Mouse (Mus musculus) telencephalon, adult 2 months (tissue): ENCODE measurements at regions not wholly inside any gene's neighbourhood (a gene's known extent, or its start where the extent isn't known, plus 50 kb on each side); places are given as distances from the start of the nearest gene placed in this dataset.

Source experiments
- DNase-seq: peaks from one replicate; pipeline ENCODE4 v3.0.0-alpha.2; 2011; ENCODE audit warnings: low read depth, low spot score

- DNase-seq: no peak
Observed at GRCm38 (mm10) chr8:41526283-41526682, 109.4 kb upstream of the Frg1 start.

DNA sequence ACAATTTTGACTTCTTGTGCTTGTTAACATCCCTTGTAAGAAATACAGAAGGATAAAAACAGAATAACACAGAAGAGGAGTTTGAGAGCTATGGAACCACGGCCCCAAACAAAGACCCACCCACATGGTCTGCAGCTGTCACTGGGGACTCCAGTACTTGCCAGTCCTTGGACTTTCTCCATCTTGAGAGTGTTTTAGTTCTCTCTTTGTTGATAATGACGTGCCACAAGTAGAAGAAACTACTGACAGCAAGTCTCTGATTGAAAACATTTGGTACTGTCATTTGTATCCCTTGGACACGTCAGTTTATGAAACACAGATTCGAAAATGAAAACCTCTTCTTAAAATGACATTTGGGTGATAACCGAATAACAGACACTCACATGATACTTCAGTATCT is 68.3 kb upstream of the Frg1 start:
- DNase-seq: no peak

- DNase-seq: no peak
Observed at GRCm38 (mm10) chr8:41483297-41483696, 66.4 kb upstream of the Frg1 start.

DNA sequence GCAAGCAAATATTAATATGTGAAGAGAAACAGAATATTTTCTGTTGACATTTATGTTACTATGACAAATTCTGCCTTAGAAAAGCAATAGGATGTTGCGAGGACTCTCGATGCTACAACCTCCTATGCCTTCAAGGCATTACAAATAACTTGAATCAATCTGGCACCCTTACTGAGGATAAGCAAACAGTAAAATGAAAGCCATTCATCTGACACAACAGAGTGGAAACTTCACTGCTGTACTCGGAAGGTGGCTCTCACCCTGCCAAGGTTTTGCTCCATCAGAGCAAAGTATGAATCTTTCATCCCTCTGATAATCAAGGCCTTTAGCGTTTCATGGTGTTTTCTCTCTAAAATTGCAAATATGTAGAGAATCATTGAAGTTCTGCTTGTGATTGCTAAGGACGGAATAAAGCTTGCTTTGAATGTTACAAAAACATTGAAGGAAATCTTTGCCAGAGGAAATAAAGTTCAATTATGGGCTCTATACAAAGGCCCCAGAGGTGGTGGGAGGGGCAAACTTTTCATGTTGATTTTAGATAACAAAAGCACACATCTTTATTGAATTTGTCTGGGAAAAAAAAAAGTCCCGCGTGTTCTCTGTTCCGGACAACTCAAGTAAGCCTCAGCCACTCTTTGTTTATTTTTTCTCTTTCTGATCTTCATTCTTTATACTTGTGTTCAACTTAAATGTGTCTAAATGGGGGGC is 56.3 kb upstream of the Frg1 start:
- no peak for DNase-seq

DNA sequence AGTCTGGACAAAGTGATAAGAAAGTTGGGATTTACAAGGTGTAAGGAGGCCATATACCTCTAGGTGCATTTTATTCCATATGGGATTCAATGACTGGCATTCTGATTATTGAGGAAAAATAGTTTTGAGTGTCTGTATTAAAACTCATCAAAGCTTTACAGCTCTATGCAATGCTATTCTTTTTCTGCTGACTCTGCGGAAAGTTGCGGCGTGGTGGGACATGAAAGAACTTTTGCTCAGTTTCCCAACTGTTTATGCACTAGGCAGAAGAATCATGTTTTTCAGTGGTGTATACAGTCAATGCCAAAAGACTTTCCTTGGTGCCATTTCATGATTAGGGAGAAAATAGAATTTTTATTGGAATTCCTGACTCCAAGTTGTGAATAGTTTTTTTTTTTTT is 55.4 kb upstream of the Frg1 start:
- no peak for DNase-seq
